Mouse (Mus musculus): ENCODE measurements around the gene Oxsr1.

Gene Oxsr1

DNA sequence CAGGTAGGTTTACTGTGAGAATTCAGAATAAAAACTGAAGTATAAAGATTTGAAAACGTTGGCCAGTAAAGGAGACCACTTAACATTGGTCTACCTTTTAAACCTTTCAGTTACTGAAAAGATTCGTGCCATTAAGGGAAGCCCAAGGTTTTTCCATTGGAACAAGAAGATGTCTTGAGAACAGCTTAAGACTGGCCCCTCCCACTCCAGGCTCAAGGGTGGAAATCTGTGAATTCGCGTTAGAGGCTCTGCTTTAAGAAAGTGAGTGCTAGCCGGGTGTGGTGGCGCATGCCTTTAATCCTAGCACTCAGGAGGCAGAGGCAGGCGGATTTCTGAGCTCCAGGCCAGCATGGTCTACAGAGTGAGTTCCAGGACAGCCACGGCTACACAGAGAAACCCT lies 109.2 kb downstream of the Oxsr1 start:
- DNase-seq = no peak

DNA sequence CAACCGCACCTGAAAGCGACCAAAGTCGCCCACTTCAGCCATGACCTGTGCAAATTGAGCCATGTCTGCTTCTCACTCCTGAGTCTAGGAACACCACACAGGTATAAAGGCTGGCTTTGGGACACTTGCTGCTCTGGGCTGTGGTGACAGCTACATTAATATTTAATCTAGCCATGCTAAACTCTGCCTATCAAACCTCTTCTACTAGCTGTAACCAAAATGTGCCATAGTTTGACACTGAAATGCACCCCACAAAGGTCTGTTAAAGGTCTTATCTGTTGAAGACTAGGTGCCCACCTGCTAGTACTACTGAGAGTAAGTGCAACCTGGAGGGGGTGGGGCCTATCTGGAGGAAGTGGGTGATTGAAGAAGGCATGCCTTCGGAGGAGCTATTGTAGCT lies 113.2 kb downstream of the Oxsr1 start, which contains the start of gene Slc22a13:
Gene Slc22a13, minus strand, starts transcription at position 101 of the 400 bp plus-strand sequence.
- DNase-seq = no peak

DNA sequence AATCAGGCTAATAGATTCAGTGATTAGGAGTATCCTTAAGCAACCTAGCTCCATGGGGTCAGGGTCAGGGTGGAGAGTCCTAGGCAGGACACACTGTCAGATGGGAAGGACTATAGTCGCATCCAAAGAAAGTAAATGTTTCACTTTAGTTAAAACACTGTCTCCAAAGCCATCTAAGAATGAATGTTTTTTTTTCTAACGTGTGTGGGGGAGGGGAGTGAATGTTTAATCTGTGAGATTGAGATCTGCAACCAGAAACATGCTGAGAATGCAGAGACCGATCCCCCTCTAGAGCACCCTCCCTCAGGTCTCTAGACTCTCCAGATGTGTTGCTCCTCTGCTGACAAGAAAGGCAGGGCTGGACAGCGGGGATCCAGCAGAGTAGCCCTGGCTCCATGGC lies 115.1 kb downstream of the Oxsr1 start:
- no peak for DNase-seq

DNA sequence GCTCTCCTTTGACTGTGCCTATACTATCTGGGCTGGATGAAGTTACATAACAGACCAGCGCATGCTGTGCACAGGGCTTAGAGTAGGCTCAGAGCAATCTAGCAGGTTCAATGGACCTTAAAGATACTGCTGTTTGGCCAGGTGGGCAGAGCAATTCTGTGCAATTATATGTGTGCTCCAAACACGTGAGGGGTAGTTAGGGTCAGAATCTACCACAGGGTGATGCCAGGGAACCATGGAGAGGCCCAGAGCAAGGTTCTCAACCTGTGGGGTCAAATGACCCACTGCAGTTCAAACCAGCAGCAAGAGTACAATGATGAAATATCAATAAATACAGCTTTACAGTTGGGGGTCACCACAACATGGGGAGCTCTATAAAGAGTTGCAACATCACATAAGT lies 115.6 kb downstream of the Oxsr1 start:
- no peak for DNase-seq

DNA sequence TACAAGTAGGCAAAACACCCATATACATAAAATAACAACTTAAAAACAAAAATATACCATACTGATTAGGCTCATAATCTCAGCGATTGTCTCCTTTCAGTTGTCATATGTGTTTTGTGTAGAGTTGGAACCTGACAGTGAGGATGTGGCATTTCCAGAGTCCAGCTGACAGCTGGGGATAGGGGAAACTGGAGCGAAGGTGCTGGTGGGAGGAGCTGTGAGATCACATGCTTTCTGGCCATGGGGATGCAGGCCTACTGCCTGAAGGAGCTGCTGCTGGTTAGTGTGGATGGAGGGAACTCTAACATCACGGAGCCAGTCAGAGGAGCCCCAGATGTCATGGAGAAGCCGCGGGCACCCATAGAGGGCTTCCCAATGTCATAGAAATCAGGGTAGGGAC lies 116.5 kb downstream of the Oxsr1 start:
- DNase-seq = no peak

DNA sequence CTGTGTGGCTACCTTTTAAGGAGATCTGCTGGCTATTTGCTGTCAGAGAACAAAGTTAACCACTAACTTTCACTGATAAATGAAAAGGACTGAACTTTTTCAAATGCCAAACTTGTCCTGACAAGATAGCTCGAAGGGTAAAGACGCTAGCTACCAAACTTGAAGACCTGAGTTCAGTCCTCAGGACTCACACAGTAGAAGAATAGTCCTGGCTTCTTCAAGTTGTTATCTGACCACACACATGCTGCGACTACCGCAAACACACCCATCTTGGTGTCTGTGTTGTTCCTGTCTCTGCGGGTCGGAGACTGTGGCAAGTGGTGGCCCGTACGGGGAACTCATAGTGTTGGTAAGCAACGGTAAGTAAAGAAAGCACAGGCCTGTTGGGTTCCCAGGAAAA lies 118.6 kb downstream of the Oxsr1 start:
- DNase-seq = no peak

DNA sequence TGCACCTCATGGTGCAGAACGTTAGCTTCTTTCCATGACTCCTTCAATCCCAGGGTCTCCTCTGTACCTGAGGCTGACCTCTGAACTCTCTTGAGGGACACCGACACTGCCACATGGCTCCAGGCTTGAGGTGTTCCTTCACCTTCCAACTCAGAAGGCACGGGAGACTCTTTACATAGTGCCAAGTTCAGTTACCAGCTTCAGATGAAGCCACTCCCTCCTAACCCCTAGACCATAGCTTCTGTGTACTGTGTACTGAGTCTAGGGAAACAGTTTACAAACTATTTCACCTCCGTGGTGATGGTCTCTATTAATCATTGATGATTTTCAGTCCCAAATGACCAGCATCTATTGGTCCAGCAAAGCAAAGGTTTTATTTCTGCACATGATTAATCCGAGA lies 120.6 kb downstream of the Oxsr1 start:
- DNase-seq = no peak

DNA sequence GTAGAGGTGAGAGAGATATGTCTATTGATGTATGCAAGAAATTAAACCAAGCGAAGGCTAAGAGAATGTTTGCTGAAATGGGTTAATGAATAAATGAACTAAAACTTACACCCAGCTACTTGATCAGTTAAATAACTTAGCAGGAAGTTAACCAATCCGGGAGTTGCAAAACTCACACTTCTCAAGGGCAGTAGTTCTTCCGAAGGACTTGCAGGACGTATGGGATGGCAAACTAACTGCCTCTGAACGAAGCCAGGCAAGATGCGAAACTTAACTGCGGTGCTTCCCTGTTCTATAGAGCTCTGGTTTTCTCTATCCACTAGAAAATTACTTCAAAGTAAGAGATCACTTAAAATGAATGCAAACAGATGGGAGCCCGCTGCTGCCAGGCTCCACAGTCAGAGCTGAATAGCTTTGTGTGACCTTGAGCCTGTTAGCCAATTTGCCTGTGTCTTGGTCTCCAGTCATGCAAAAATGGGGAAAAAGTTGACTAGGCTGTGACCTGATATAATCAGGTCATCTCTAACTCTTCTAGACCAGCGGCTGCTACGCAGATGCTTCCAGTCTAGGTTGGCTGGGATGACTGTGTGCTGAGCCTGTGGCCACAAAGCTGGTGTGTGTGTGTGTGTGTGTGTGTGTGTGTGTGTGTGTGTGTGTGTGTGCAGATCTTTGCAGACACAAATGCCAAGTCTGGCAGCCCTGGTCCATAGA lies 122.9 kb downstream of the Oxsr1 start:
- no peak for DNase-seq

DNA sequence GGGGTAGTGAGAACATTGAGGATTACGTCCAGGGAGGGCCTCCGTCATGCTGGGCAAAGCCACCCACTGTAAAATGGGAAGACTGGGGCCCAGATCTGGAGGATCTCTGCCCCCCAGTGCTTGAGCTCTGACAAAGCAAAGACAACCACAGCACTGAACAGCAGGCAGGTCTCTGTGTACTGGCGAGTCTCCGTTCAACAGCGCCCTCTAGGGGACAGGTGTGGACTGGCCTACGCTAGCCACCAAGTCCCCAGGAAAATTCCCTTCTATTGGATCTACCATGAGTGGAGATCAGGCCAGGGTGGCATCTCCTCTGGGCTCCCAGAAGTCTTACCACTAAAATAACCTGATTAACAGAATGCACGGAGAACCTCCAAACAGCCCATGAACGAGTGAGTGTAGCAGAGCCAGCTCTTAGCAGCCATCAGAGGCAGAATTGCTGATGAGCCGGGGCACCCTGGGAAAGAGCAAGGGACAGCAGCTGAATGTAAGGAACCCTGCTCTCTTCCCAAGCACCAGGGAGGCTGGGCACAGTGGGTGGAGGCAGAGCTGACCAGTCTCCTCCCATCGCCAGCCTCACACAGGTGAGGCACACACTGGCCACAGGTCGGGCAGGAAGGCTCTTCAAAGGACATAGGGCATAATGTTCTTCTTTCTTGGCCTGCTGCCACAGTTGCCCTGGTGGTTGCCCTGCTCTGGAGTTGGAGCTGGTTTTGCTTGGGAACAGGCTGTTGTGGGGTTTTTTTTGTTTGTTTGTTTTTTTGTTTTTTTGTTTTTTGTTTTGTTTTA lies 129.8 kb downstream of the Oxsr1 start:
- DNase-seq = no peak
